Mouse (Mus musculus): ENCODE results near the gene Mcm6. TPM values are rescaled to one million over a fixed set of nuclear protein-coding genes. Genes with fewer than 3 reads are reported as not detected.
"Not testable (repeated sequence)": the region's sequence is repeated elsewhere in the genome, so short reads cannot be mapped to it uniquely, and the experiment has no call there.

Gene Mcm6
- polyA plus RNA-seq, 1 experiment = 5.1 TPM

DNA sequence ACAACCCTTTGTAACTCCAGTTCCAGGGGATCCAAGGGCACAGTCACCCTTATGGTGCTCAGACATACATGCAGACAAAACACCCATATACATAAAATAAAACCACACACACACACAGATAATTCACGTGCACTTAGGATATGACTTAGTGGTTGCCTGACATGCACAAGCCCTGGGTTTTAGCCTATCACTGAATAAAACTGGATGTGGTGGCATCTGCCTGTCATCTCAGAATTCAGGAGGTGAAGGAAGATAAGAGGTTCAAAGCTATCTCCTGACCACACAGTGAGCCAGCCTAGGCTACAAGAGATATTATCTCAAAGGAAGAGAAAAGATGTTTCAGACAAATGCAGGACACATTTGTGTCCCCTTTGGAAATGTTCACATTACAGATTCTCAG is 32.3 kb downstream of the Mcm6 start:
- DNase-seq = no peak
- Histone ChIP-seq H3K4me3 (replicated peaks; ENCODE audit: insufficient read depth, low read depth, low read length) (no peak overlapping the region), H3K27ac (ENCODE audit: insufficient read depth, low read length) (no peak overlapping the region), H3K27me3 (ENCODE audit: control insufficient read depth, insufficient read depth, low read length) (no peaks in the 10 kb centered on the region), H3K4me1 (ENCODE audit: control insufficient read depth, insufficient read depth, low read length) (no peaks in the 10 kb centered on the region)
- TF ChIP-seq CTCF (IDR thresholded peaks at IDR 0.05; ENCODE audit: borderline replicate concordance, insufficient read depth, low read depth, low read length) (no peak), POLR2A (IDR thresholded peaks at IDR 0.05; ENCODE audit: borderline replicate concordance, insufficient read depth, low read length) (no peak)
- WGBS = 91% methylated on average over 1 of the region's 1 CpGs

DNA sequence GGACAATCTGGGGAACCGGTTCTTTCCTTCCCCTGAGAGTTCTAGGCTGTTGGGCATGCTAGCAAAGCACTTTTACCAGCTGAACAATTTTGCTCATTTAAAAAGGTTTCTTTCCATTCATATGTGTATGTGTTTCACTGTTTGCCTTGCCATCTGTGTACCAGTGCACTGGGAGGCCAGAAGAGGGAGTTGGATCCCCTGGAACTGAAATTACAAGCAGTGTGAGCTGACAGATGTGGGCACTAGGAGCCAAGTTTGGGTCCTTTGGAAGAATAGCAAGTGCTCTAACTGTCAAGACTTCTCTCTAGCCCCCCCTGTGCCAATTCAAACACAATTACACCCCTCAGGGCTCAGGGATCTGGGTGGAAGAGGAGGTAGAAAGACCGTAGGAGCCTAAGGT is 34.7 kb downstream of the Mcm6 start:
- DNase-seq = no peak
- no peak for TF ChIP-seq CTCF (IDR thresholded peaks at IDR 0.05; ENCODE audit: borderline replicate concordance, insufficient read depth, low read depth, low read length)
- TF ChIP-seq POLR2A (IDR thresholded peaks at IDR 0.05; ENCODE audit: borderline replicate concordance, insufficient read depth, low read length) = no peak
- no peaks in the 10 kb centered on the region for H3K4me1 ChIP-seq (ENCODE audit: control insufficient read depth, insufficient read depth, low read length)
- no peak overlapping the region for H3K4me3 ChIP-seq (replicated peaks; ENCODE audit: insufficient read depth, low read depth, low read length)
- no peaks in the 10 kb centered on the region for H3K27me3 ChIP-seq (ENCODE audit: control insufficient read depth, insufficient read depth, low read length)
- H3K27ac ChIP-seq (ENCODE audit: insufficient read depth, low read length) = no peak overlapping the region
- 73% methylated on average over 2 of the region's 2 CpGs for WGBS

- H3K4me1 ChIP-seq (ENCODE audit: control insufficient read depth, insufficient read depth, low read length) = no peaks in the 10 kb centered on the region
- DNase-seq = no peak
- no peak for TF ChIP-seq POLR2A (IDR thresholded peaks at IDR 0.05; ENCODE audit: borderline replicate concordance, insufficient read depth, low read length)
- TF ChIP-seq CTCF (IDR thresholded peaks at IDR 0.05; ENCODE audit: borderline replicate concordance, insufficient read depth, low read depth, low read length) = no peak
- H3K27ac ChIP-seq (ENCODE audit: insufficient read depth, low read length) = no peak overlapping the region
- WGBS = 93% methylated on average over 8 of the region's 8 CpGs
- H3K27me3 ChIP-seq (ENCODE audit: control insufficient read depth, insufficient read depth, low read length) = no peaks in the 10 kb centered on the region
- H3K4me3 ChIP-seq (replicated peaks; ENCODE audit: insufficient read depth, low read depth, low read length) = no peak overlapping the region
These were observed 36.3 kb downstream of the Mcm6 start for GRCm38 (mm10) chr1:128323026-128323643.

GRCm38 (mm10) chr1:128319266-128319665 is 40.2 kb downstream of the Mcm6 start:
- not testable (repeated sequence) for H3K4me1 ChIP-seq (ENCODE audit: control insufficient read depth, insufficient read depth, low read length); DNase-seq; H3K27ac ChIP-seq (ENCODE audit: insufficient read depth, low read length); H3K27me3 ChIP-seq (ENCODE audit: control insufficient read depth, insufficient read depth, low read length); H3K4me3 ChIP-seq (replicated peaks; ENCODE audit: insufficient read depth, low read depth, low read length)
- WGBS = 82% methylated on average over 6 of the region's 6 CpGs

- TF ChIP-seq POLR2A (IDR thresholded peaks at IDR 0.05; ENCODE audit: borderline replicate concordance, insufficient read depth, low read length) = no peak
- no peak for TF ChIP-seq CTCF (IDR thresholded peaks at IDR 0.05; ENCODE audit: borderline replicate concordance, insufficient read depth, low read depth, low read length)
- Histone ChIP-seq H3K4me1 (ENCODE audit: control insufficient read depth, insufficient read depth, low read length) (0 out of 2 replicates have a peak, but pooled peaks cover 5% of the 10 kb centered on the region), H3K27ac (ENCODE audit: insufficient read depth, low read length) (no peak overlapping the region), H3K27me3 (ENCODE audit: control insufficient read depth, insufficient read depth, low read length) (no peaks in the 10 kb centered on the region), H3K4me3 (replicated peaks; ENCODE audit: insufficient read depth, low read depth, low read length) (no peak overlapping the region)
- 90% methylated on average over 4 of the region's 4 CpGs for WGBS
- DNase-seq = no peak
These were observed 44.8 kb downstream of the Mcm6 start for GRCm38 (mm10) chr1:128314665-128315064.

GRCm38 (mm10) chr1:128309043-128309442 is 50.4 kb downstream of the Mcm6 start:
- Histone ChIP-seq H3K4me3 (replicated peaks; ENCODE audit: insufficient read depth, low read depth, low read length) (no peak overlapping the region), H3K27me3 (ENCODE audit: control insufficient read depth, insufficient read depth, low read length) (no peaks in the 10 kb centered on the region), H3K27ac (ENCODE audit: insufficient read depth, low read length) (no peak overlapping the region), H3K4me1 (ENCODE audit: control insufficient read depth, insufficient read depth, low read length) (0 out of 2 replicates have a peak, but pooled peaks cover 5% of the 10 kb centered on the region)
- TF ChIP-seq POLR2A (IDR thresholded peaks at IDR 0.05; ENCODE audit: borderline replicate concordance, insufficient read depth, low read length) (no peak), CTCF (IDR thresholded peaks at IDR 0.05; ENCODE audit: borderline replicate concordance, insufficient read depth, low read depth, low read length) (0 out of 2 replicates have a peak, but pooled peaks have one; percentile 11)
- 81% methylated on average over 3 of the region's 3 CpGs for WGBS
- DNase-seq = no peak

GRCm38 (mm10) chr1:128303900-128304299 is 55.6 kb downstream of the Mcm6 start:
- Histone ChIP-seq H3K27me3 (ENCODE audit: control insufficient read depth, insufficient read depth, low read length) (no peaks in the 10 kb centered on the region), H3K4me3 (replicated peaks; ENCODE audit: insufficient read depth, low read depth, low read length) (peak overlapping the region; percentile 46), H3K27ac (ENCODE audit: insufficient read depth, low read length) (no peak overlapping the region), H3K4me1 (ENCODE audit: control insufficient read depth, insufficient read depth, low read length) (no peaks in the 10 kb centered on the region; the same call in 1 of the 2 replicates)
- DNase-seq = peak; percentile 91 to 95
- 6% methylated on average over 16 of the region's 16 CpGs for WGBS
- TF ChIP-seq POLR2A (IDR thresholded peaks at IDR 0.05; ENCODE audit: borderline replicate concordance, insufficient read depth, low read length) (no peak), CTCF (IDR thresholded peaks at IDR 0.05; ENCODE audit: borderline replicate concordance, insufficient read depth, low read depth, low read length) (no peak)

DNA sequence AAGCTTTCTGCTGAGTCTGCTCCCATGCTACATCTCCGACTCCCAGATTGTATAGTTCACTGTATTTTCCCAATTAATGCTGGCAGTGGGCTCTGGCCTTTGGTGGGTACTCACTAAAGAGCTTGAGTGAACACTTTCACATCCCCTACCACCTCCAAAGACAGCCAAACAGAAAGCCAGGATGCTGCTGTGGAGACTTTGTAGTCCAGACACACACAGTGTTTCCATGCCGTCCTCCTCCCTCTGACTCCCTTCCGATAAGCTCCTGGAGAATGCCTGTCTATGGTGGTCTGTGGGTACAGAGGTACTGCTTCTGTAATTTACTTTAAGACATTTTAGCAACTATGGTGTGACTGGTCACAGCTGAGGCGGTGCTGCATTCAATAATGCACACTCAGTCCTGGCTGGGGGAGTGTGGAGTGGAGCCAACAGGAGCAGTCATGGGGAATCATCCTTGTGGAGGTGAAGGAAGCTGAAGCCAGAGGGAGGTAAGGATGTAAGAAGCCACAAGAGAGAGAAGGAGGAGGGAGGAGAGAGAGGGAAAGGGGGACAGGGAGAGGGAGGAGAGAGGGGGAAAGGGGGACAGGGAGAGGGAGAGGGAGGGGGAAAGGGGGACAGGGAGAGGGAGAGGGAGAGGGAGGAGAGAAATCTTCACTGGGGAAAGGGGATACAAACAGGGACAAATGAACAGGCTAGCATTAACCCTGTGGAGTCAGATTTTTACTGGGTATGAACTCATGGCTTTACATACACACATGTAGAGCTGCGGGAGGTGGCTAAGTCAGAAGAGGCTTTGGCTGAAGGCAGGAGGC is 63.5 kb downstream of the Mcm6 start:
- Histone ChIP-seq H3K27ac (ENCODE audit: insufficient read depth, low read length) (no peak overlapping the region), H3K4me3 (replicated peaks; ENCODE audit: insufficient read depth, low read depth, low read length) (no peak overlapping the region), H3K4me1 (ENCODE audit: control insufficient read depth, insufficient read depth, low read length) (peaks cover 9% of the 10 kb centered on the region; the same call in 1 of the 2 replicates), H3K27me3 (ENCODE audit: control insufficient read depth, insufficient read depth, low read length) (no peaks in the 10 kb centered on the region)
- TF ChIP-seq CTCF (IDR thresholded peaks at IDR 0.05; ENCODE audit: borderline replicate concordance, insufficient read depth, low read depth, low read length) (no peak), POLR2A (IDR thresholded peaks at IDR 0.05; ENCODE audit: borderline replicate concordance, insufficient read depth, low read length) (no peak)
- 77% methylated on average over 5 of the region's 5 CpGs for WGBS
- no peak for DNase-seq
